Mouse (Mus musculus) mouse embryonic stem cell (cell line): ENCODE measurements around the gene Csf2ra.
"Not testable (repeated sequence)": the region's sequence is repeated elsewhere in the genome, so short reads cannot be mapped to it uniquely, and the experiment has no call there.

Source experiments
- in situ Hi-C, 2 experiments: fragments of 300-500 bp; cut with MboI; formaldehyde crosslinking; loops; 1 replicate in 1 of 2; 3 replicates in 1 of 2; pipeline ENCODE4 v1.14.3; 2019 to 2020; ENCODE audit warnings: low sequenced_read_pairs in 2 of 2, low pct_unique_long_range_greater_than_20kb in 1 of 2, mixed read lengths in 1 of 2; ENCODE audit not compliant: unreplicated experiment in 1 of 2

Gene Csf2ra

GRCm38 (mm10) chr19:61226401-61226927, 1.8 kb downstream of the Csf2ra start:
- in situ Hi-C loops = no loop called here

- in situ Hi-C loops = no loop called here
These were observed 2.5 kb downstream of the Csf2ra start for GRCm38 (mm10) chr19:61225526-61226400.

GRCm38 (mm10) chr19:61224678-61225525, 3.3 kb downstream of the Csf2ra start:
- in situ Hi-C loops = no loop called here

GRCm38 (mm10) chr19:61223706-61224328, 4.4 kb downstream of the Csf2ra start:
- in situ Hi-C loops = no loop called here

GRCm38 (mm10) chr19:61207506-61207905, 20.7 kb downstream of the Csf2ra start:
- in situ Hi-C loops = not testable (repeated sequence)

- in situ Hi-C loops = loop anchor here in 1 of 2 experiments (5.0 kb wide), 1 partner anchor 67 kb away; no protein-coding TSS in a partner anchor
These were observed 28.4 kb downstream of the Csf2ra start for GRCm38 (mm10) chr19:61199836-61200235.

- in situ Hi-C loops = loop anchor here in 1 of 2 experiments (5.0 kb wide), 1 partner anchor 68 kb away; no protein-coding TSS in a partner anchor
These were observed 28.9 kb downstream of the Csf2ra start for GRCm38 (mm10) chr19:61199316-61199715.

GRCm38 (mm10) chr19:61183590-61183989, 44.6 kb downstream of the Csf2ra start, which contains the start of gene Gm6020:
Gene Gm6020 (plus strand): TSS chr19:61183890.
- in situ Hi-C loops = not testable (repeated sequence)

- in situ Hi-C loops = no loop called here
These were observed 52.4 kb downstream of the Csf2ra start, which contains the start of gene Gm7102 for GRCm38 (mm10) chr19:61175756-61176324. Gene Gm7102 (minus strand): TSS chr19:61176309.
